Mouse (Mus musculus) small intestine, adult 2 months (tissue): ENCODE results near the gene Cyp39a1. TPM values are rescaled to one million over a fixed set of nuclear protein-coding genes. Genes with fewer than 3 reads are reported as not detected.

Experiments used
- H3K27ac ChIP-seq: fragments of 200-500 bp; 2 replicates; pipeline ENCODE4 v1.5.1; 2012; ENCODE audit warnings: low read depth, low read length, control low read depth, inconsistent platforms; ENCODE audit not compliant: insufficient read depth
- H3K27me3 ChIP-seq: fragments of 200-500 bp; 2 replicates; pipeline ENCODE4 v1.6.1; 2012; ENCODE audit warnings: mild to moderate bottlenecking, moderate library complexity, low read length, inconsistent platforms; ENCODE audit not compliant: control insufficient read depth, insufficient read depth
- H3K36me3 ChIP-seq: fragments of 200-500 bp; 2 replicates; pipeline ENCODE4 v1.6.1; 2012; ENCODE audit warnings: mild to moderate bottlenecking, low read length, control low read depth, inconsistent platforms; ENCODE audit not compliant: control insufficient read depth, insufficient read depth
- H3K4me1 ChIP-seq: fragments of 200-500 bp; 2 replicates; pipeline ENCODE4 v1.6.1; 2012; ENCODE audit warnings: low read length, inconsistent platforms, mixed read lengths; ENCODE audit not compliant: control insufficient read depth, insufficient read depth, insufficient read length
- H3K4me3 ChIP-seq: fragments of 200-500 bp; 2 replicates; pipeline ENCODE4 v1.5.1; 2012; ENCODE audit warnings: low read depth, mild to moderate bottlenecking, control low read depth, inconsistent platforms, low read length, moderate library complexity
- CTCF ChIP-seq: fragments of 200-500 bp; IDR thresholded peaks from 2 replicates; pipeline ENCODE4 v1.5.1; 2012; ENCODE audit warnings: low read depth, mild to moderate bottlenecking, control low read depth, inconsistent platforms, low read length, moderate library complexity, mixed read lengths; ENCODE audit not compliant: insufficient replicate concordance, insufficient read length; ENCODE audit errors: extremely low read depth
- POLR2A ChIP-seq: fragments of 200-500 bp; IDR thresholded peaks from 2 replicates; pipeline ENCODE4 v1.6.1; 2012; ENCODE audit warnings: low read depth, mild to moderate bottlenecking, control low read depth, inconsistent platforms, low read length, moderate library complexity
- WGBS: fragments of 180-500 bp; shearing (Covaris S2); methylation state at CpG from one replicate; pipeline ENCODE4 v1.1.7; 2018; 5-methylcytosine and 5-hydroxymethylcytosine counted together
- polyA plus RNA-seq: library from polyadenylated mRNA; depleted of rRNA; stranded (reverse); fragments of >200 nt; gene quantifications from 2 replicates; pipeline ENCODE4 v1.2.3, GENCODE M21; 2012

Cyp39a1 gene
- polyA plus RNA-seq, 1 experiment, result 0.52 TPM

DNA sequence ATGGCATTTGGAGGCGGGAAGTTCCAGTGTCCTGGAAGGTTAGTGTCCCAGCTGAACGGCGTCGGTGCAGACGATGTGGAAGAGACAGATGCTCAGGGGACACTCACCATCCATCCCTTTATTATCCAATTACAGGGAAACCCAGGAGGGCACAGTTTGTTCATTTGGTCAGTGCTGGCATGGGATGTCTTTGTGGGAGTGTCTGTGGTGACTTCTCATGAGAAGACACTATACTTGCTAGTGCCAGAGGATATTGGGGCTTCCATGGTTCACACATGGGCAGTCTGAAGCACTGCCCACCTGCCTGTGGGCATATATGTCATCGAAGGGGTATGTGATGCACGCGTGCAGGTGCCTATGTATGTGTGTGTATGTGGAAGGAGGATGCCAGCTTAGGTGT lies 64.8 kb downstream of the Cyp39a1 start:
- no peaks in the 10 kb centered on the region for H3K4me1 ChIP-seq
- H3K4me3 ChIP-seq, result no peak overlapping the region
- 91% methylated on average over 8 of the region's 8 CpGs for WGBS
- no peak overlapping the region for H3K27ac ChIP-seq
- H3K27me3 ChIP-seq, result no peaks in the 10 kb centered on the region
- H3K36me3 ChIP-seq, result no peaks in the 10 kb centered on the region
- no peak for TF ChIP-seq POLR2A
- TF ChIP-seq CTCF, result no peak

DNA sequence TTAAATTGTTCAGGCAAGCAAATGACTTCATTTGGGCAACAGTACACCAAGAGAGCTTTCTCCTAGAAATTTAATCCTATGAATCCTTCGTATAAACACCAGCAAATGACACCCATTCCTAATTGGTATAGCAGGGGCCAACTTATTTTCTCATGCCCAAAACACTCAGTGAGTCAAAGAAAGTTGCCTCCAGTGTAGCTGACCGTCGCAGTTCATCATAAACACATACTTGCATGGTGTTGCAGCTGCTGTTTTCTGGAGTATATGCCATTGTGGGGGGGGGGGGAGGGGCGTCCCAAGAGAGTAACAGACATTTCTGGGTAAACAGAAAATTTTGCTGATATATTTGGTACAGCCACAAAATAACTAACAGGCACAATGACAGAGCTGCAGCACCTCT lies 67.0 kb downstream of the Cyp39a1 start:
- Histone ChIP-seq H3K27ac (no peak overlapping the region), H3K4me1 (no peaks in the 10 kb centered on the region), H3K27me3 (no peaks in the 10 kb centered on the region), H3K4me3 (no peak overlapping the region), H3K36me3 (no peaks in the 10 kb centered on the region)
- TF ChIP-seq POLR2A (no peak), CTCF (no peak)
- 77% methylated on average over 4 of the region's 4 CpGs for WGBS

GRCm38 (mm10) chr17:43743933-43744332 lies 76.7 kb downstream of the Cyp39a1 start:
- TF ChIP-seq CTCF (no peak), POLR2A (no peak)
- Histone ChIP-seq H3K4me1 (no peaks in the 10 kb centered on the region), H3K36me3 (no peaks in the 10 kb centered on the region), H3K27ac (no peak overlapping the region), H3K27me3 (no peaks in the 10 kb centered on the region), H3K4me3 (no peak overlapping the region)
- 82% methylated on average over 5 of the region's 5 CpGs for WGBS

GRCm38 (mm10) chr17:43744425-43744824 lies 77.2 kb downstream of the Cyp39a1 start:
- H3K4me1 ChIP-seq, result no peaks in the 10 kb centered on the region
- TF ChIP-seq CTCF (no peak), POLR2A (no peak)
- no peaks in the 10 kb centered on the region for H3K36me3 ChIP-seq
- WGBS, result 53% methylated on average over 4 of the region's 4 CpGs
- no peaks in the 10 kb centered on the region for H3K27me3 ChIP-seq
- no peak overlapping the region for H3K4me3 ChIP-seq
- no peak overlapping the region for H3K27ac ChIP-seq

DNA sequence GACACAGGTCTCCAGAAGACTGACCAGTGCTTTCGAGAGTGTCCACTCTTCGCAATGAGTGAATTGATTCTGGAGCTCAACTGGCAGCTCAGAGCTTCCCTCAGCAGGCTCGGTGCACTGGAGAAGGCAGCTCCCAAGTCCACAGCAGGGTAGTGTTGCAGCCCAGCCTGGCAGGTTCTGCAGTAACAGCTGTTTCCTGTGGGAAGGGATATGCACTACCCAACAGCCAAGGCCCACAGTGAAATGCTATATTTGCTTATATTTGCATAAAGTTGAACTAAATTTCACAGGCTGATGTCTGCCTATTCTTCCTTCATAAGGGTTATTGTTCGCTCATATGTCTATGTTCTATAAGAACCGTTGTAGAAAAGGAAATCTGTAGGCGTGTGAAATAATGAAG lies 83.9 kb downstream of the Cyp39a1 start:
- H3K27ac ChIP-seq, result no peak overlapping the region
- H3K36me3 ChIP-seq, result no peaks in the 10 kb centered on the region
- WGBS, result 90% methylated on average over 6 of the region's 6 CpGs
- no peaks in the 10 kb centered on the region for H3K4me1 ChIP-seq
- no peaks in the 10 kb centered on the region for H3K27me3 ChIP-seq
- H3K4me3 ChIP-seq, result no peak overlapping the region
- no peak for TF ChIP-seq POLR2A
- TF ChIP-seq CTCF, result no peak

- Histone ChIP-seq H3K36me3 (no peaks in the 10 kb centered on the region), H3K27me3 (no peaks in the 10 kb centered on the region), H3K4me1 (no peaks in the 10 kb centered on the region), H3K4me3 (no peak overlapping the region), H3K27ac (no peak overlapping the region)
- TF ChIP-seq CTCF, result no peak
- TF ChIP-seq POLR2A, result no peak
- WGBS, result 26% methylated on average over 1 of the region's 1 CpGs
These were observed 85.6 kb downstream of the Cyp39a1 start for GRCm38 (mm10) chr17:43752811-43753210.

GRCm38 (mm10) chr17:43754687-43755086 lies 87.5 kb downstream of the Cyp39a1 start:
- WGBS, result 63% methylated on average over 5 of the region's 5 CpGs
- TF ChIP-seq POLR2A (no peak), CTCF (no peak)
- H3K4me3 ChIP-seq, result no peak overlapping the region

GRCm38 (mm10) chr17:43758607-43759259 lies 91.5 kb downstream of the Cyp39a1 start:
- WGBS, result 28% methylated on average over 15 of the region's 15 CpGs
- Histone ChIP-seq H3K4me1 (no peaks in the 10 kb centered on the region), H3K27ac (no peak overlapping the region), H3K36me3 (no peaks in the 10 kb centered on the region), H3K4me3 (no peak overlapping the region), H3K27me3 (no peaks in the 10 kb centered on the region)
- no peak for TF ChIP-seq POLR2A
- peak; percentile 38; the same call in 1 of the 2 replicates for TF ChIP-seq CTCF

More at GRCm38 (mm10) chr17:43754687-43755086, 87.5 kb downstream of the Cyp39a1 start:
- H3K4me1 ChIP-seq, result no peaks in the 10 kb centered on the region
- no peaks in the 10 kb centered on the region for H3K27me3 ChIP-seq
- H3K27ac ChIP-seq, result no peak overlapping the region
- H3K36me3 ChIP-seq, result no peaks in the 10 kb centered on the region
